Mouse (Mus musculus) liver, adult 2 months (tissue): ENCODE results near the gene Olfr70. TPM values are rescaled to one million over a fixed set of nuclear protein-coding genes. Genes with fewer than 3 reads are reported as not detected.
A peak's percentile ranks its signal among the peaks of the same experiment; 100 is the strongest.

Experiments used
- DNase-seq: peaks from one replicate; pipeline ENCODE4 v3.0.0-alpha.2; 2011; ENCODE audit warnings: low read depth, low spot score; ENCODE audit errors: extremely low read depth
- H3K27ac ChIP-seq: fragments of 200-500 bp; replicated peaks from 2 replicates; pipeline ENCODE4 v1.5.1; 2012; ENCODE audit warnings: low read depth, mild to moderate bottlenecking, control low read depth, inconsistent platforms, low read length; ENCODE audit not compliant: insufficient read depth
- H3K27me3 ChIP-seq: fragments of 200-500 bp; 2 replicates; pipeline ENCODE4 v1.6.1; 2012; ENCODE audit warnings: mild to moderate bottlenecking, moderate library complexity, low read length, inconsistent platforms; ENCODE audit not compliant: control insufficient read depth, insufficient read depth
- H3K36me3 ChIP-seq: fragments of 200-500 bp; 2 replicates; pipeline ENCODE4 v1.6.1; 2012; ENCODE audit warnings: low read length, inconsistent platforms; ENCODE audit not compliant: control insufficient read depth, insufficient read depth
- H3K4me1 ChIP-seq: fragments of 200-500 bp; 2 replicates; pipeline ENCODE4 v1.6.1; 2011; ENCODE audit warnings: low read length; ENCODE audit not compliant: control insufficient read depth, insufficient read depth
- H3K4me3 ChIP-seq: fragments of 200-500 bp; 2 replicates; pipeline ENCODE4 v1.5.1; 2011; ENCODE audit warnings: low read depth, mild to moderate bottlenecking, control low read depth, low read length, moderate library complexity; ENCODE audit not compliant: insufficient read depth
- H3K79me2 ChIP-seq: fragments of 200-500 bp; 2 replicates; pipeline ENCODE4 v1.6.1; 2012; ENCODE audit warnings: inconsistent platforms, mild to moderate bottlenecking, low read length, moderate library complexity; ENCODE audit not compliant: control insufficient read depth, insufficient read depth
- H3K9ac ChIP-seq: fragments of 200-500 bp; 2 replicates; pipeline ENCODE4 v1.6.1; 2012; ENCODE audit warnings: low read depth, mild to moderate bottlenecking, control low read depth, inconsistent platforms, low read length
- CTCF ChIP-seq: fragments of 200-500 bp; IDR thresholded peaks from 2 replicates; pipeline ENCODE4 v1.5.1; 2011; ENCODE audit warnings: low read depth, low read length, control low read depth
- POLR2A ChIP-seq: fragments of 200-500 bp; IDR thresholded peaks from 2 replicates; pipeline ENCODE4 v1.6.1; 2011; ENCODE audit warnings: low read length, control low read depth; ENCODE audit not compliant: insufficient read depth; ENCODE audit errors: extremely low read depth
- WGBS: fragments of 180-500 bp; shearing (Covaris S2); methylation state at CpG from one replicate; pipeline ENCODE4 v1.1.7; 2018; 5-methylcytosine and 5-hydroxymethylcytosine counted together
- polyA plus RNA-seq: library from polyadenylated mRNA; depleted of rRNA; stranded (reverse); fragments of >200 nt; gene quantifications from 2 replicates; pipeline ENCODE4 v1.2.3, GENCODE M21; 2012
- total RNA-seq: library from RNA; depleted of rRNA; stranded (reverse); fragments of >200 nt; gene quantifications from 2 replicates; pipeline ENCODE4 v1.2.3, GENCODE M21; 2014

Olfr70 gene
- total and polyA plus RNA-seq, 2 experiments, result not detected

DNA sequence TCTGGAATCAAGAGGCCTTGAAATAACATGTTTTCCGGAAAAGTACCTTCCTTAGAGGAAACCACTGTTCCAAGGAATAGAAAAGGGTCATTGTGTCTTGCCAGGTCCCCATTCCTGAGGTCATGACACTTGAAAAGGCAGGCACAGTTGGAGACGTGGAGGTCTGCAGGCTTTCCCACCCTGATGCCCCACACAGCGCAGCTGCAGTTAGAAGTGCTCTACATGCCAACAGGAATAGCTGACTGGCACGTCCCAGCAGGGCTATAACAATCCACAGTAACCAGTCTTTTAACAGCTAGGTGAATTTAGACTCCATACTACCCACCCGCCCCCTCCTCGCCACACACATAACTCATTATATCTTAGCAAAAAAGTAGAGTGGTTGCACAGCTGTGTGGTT is 36.5 kb upstream of the Olfr70 start:
- H3K36me3 ChIP-seq, result no peaks in the 10 kb centered on the region
- 79% methylated on average over 6 of the region's 6 CpGs for WGBS
- no peak for DNase-seq

DNA sequence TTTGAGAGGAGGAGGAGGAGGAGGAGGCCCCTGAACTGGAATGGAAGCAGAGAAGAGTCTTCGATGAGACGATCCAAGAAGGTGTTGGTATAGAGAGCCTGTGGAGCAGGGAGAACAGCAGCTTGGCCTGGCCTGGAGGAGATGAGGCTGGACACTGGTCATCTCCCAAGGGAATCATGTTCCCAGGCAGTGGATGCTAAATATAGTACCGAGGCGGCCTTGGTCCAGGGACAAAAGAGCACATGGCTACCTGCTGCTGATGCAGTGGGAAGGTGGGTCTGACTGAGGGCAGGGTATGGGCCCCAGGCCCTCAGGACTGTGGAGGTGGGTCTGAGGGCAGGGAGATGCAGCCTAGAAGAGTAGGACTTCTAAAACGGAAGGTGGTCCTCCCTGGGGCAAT is 32.6 kb upstream of the Olfr70 start:
- H3K27ac ChIP-seq, result no peak overlapping the region
- no peak overlapping the region for H3K4me3 ChIP-seq
- no peak overlapping the region for H3K9ac ChIP-seq

More for the DNA sequence above, 36.5 kb upstream of the Olfr70 start:
- Histone ChIP-seq H3K9ac (no peak overlapping the region), H3K79me2 (no peaks in the 10 kb centered on the region), H3K4me1 (no peaks in the 10 kb centered on the region), H3K27me3 (no peaks in the 10 kb centered on the region), H3K4me3 (no peak overlapping the region), H3K27ac (no peak overlapping the region)
- no peak for TF ChIP-seq CTCF
- TF ChIP-seq POLR2A, result no peak

DNA sequence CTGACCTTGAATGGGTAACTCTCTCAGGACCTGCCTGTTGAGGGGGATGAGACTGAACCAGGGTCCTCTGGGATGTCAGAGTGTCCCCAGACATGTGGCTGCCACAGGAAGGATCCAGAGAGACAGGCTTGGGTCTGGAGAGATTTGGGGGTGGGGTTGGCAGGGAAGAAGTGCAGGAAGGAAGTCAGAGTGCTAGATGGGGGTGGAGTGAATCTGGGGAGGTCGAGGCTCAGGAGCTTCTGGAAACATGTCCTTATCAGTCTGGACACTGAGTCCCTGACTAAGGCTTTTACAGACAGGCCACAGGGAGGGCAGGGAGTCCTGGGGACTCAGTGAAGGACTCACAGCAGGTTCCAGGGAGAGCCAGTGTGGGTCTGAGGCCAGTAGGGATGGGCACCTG is 31.6 kb upstream of the Olfr70 start:
- Histone ChIP-seq H3K4me3 (no peak overlapping the region), H3K79me2 (no peaks in the 10 kb centered on the region), H3K27ac (no peak overlapping the region), H3K4me1 (no peaks in the 10 kb centered on the region), H3K27me3 (no peaks in the 10 kb centered on the region), H3K36me3 (no peaks in the 10 kb centered on the region), H3K9ac (no peak overlapping the region)
- WGBS, result 18% methylated on average over 1 of the region's 1 CpGs
- DNase-seq, result no peak
- no peak for TF ChIP-seq POLR2A

More for the DNA sequence above, 32.6 kb upstream of the Olfr70 start:
- Histone ChIP-seq H3K27me3 (no peaks in the 10 kb centered on the region), H3K79me2 (no peaks in the 10 kb centered on the region), H3K36me3 (no peaks in the 10 kb centered on the region), H3K4me1 (no peaks in the 10 kb centered on the region)
- 77% methylated on average over 5 of the region's 5 CpGs for WGBS
- no peak for DNase-seq
- TF ChIP-seq CTCF, result no peak
- no peak for TF ChIP-seq POLR2A

DNA sequence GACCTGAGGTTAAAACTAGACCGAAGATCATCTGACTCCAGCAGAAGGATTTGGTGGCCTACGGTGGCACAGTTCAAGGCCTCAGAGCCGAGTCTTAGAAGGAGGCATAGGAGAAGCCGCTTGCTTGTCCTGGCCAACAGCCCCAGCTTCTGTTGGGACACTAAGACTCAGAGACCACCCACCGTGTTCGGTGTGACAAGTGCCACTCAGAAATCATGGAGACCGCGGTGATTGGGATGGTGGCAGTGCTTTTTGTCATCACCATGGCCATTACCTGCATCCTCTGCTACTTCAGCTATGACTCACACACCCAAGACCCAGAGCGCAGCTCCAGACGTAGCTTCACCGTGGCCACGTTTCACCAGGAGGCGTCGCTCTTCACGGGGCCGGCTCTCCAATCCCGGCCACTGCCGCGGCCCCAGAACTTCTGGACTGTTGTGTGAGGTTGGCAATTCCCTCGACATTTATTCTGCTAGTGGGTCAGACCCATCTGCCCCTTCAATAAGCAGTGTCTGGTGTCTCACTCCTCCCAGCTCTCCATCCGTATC is 30.2 kb upstream of the Olfr70 start:
- Histone ChIP-seq H3K4me3 (no peak overlapping the region), H3K27ac (peak overlapping the region; percentile 7), H3K36me3 (no peaks in the 10 kb centered on the region), H3K9ac (no peak overlapping the region), H3K27me3 (no peaks in the 10 kb centered on the region), H3K4me1 (no peaks in the 10 kb centered on the region), H3K79me2 (no peaks in the 10 kb centered on the region)
- 67% methylated on average over 21 of the region's 21 CpGs for WGBS
- no peak for DNase-seq
- no peak for TF ChIP-seq CTCF
- no peak for TF ChIP-seq POLR2A

DNA sequence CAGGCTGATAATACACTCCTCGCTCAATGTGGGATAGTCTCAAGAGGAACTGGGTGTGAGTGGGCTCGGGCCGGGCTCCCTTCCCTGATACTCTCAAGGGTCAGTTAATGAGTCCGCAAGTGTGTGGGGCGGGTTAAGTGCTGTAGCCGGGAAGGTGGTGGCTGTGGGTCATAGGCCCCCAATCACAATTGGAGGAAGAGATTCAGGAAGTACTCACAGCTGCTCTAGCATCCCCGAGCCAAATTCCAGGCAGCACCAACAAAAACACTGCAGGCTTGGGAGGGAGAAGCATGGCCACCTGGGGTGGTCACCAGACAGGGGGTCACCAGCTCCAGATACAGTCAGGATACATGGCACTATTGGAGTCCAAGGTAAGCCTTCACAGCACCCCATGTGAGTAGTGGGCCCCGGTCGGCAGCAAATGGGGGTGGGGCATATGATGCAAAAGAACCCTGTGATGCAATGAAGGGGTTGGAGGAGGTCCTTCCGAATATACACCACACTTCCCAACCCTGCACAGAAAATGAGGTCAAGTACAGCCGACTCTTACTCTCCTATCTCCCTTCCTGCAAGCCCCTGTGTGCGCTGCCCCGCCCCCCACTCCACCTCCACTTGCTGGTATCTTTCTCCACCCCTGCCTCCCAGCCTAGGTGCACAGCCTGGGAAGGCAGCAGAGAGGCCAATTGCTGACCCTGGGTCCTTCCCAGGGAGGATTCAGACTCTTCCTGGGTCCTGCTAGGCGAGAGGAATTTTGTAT is 29.4 kb upstream of the Olfr70 start, which contains the start of gene Spaar:
TSS of gene Spaar (plus strand) at position 241 of the 757 bp plus-strand sequence.
- TF ChIP-seq POLR2A (no peak), CTCF (no peak)
- peak within 1 kb of the TSS; percentile 17; the same call in 1 of the 2 replicates for H3K9ac ChIP-seq
- H3K27me3 ChIP-seq, result no peaks in the 10 kb centered on the region
- no peaks in the 10 kb centered on the region for H3K4me1 ChIP-seq
- WGBS, result 42% methylated on average over 14 of the region's 14 CpGs
- no peaks in the 10 kb centered on the region for H3K79me2 ChIP-seq
- H3K27ac ChIP-seq, result peak within 1 kb of the TSS; percentile 46
- H3K36me3 ChIP-seq, result no peaks in the 10 kb centered on the region
- no peak within 1 kb of the TSS for H3K4me3 ChIP-seq
- no peak for DNase-seq

DNA sequence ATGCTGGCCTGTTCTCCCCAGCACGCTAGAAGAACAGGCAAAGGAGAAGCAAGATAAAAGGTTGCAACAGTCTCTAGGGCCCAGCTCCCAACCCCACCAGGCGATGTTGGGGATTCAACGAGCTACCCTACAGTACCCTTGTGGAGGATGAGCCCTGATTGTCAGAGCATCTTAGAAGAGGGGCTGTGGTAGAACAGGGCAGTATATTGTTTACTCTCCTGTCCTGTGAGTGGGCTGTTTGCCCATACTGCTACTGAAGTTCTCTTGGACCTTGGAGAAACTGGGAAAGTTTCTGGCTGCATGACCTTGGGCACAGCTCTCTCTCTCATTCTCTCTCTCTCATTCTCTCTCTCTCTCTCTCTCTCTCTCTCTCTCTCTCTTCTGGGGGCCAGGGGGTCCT is 28.5 kb upstream of the Olfr70 start:
- H3K36me3 ChIP-seq, result no peaks in the 10 kb centered on the region
- no peak overlapping the region for H3K4me3 ChIP-seq
- H3K9ac ChIP-seq, result no peak overlapping the region
- no peaks in the 10 kb centered on the region for H3K4me1 ChIP-seq
- H3K27ac ChIP-seq, result peak overlapping the region; percentile 46
- no peaks in the 10 kb centered on the region for H3K79me2 ChIP-seq
- TF ChIP-seq CTCF, result no peak
- TF ChIP-seq POLR2A, result no peak
- no peaks in the 10 kb centered on the region for H3K27me3 ChIP-seq
- no peak for DNase-seq
- WGBS, result 53% methylated on average over 3 of the region's 3 CpGs
